Mouse (Mus musculus) telencephalon, adult 2 months (tissue): ENCODE data around the gene Armc8.

Experiments used
- DNase-seq: peaks from one replicate; pipeline ENCODE4 v3.0.0-alpha.2; 2011; ENCODE audit warnings: low read depth, low spot score

Armc8 gene

GRCm38 (mm10) chr9:99499336-99499735 lies 69.4 kb downstream of the Armc8 start:
- DNase-seq: no peak

GRCm38 (mm10) chr9:99492634-99493200 lies 76.0 kb downstream of the Armc8 start:
- no peak for DNase-seq

- no peak for DNase-seq
Observed at GRCm38 (mm10) chr9:99491050-99491449, 77.6 kb downstream of the Armc8 start.

- DNase-seq: no peak
Observed at GRCm38 (mm10) chr9:99487841-99488240, 80.9 kb downstream of the Armc8 start.

- no peak for DNase-seq
Observed at GRCm38 (mm10) chr9:99487126-99487695, 81.5 kb downstream of the Armc8 start.

GRCm38 (mm10) chr9:99485144-99485543 lies 83.6 kb downstream of the Armc8 start:
- DNase-seq: no peak

GRCm38 (mm10) chr9:99484632-99485031 lies 84.1 kb downstream of the Armc8 start:
- DNase-seq: no peak

GRCm38 (mm10) chr9:99483191-99483590 lies 85.5 kb downstream of the Armc8 start:
- no peak for DNase-seq

GRCm38 (mm10) chr9:99480764-99481163 lies 87.9 kb downstream of the Armc8 start:
- DNase-seq: peak; percentile 46

- peak; percentile 55 for DNase-seq
Observed at GRCm38 (mm10) chr9:99479181-99479711, 89.5 kb downstream of the Armc8 start.

GRCm38 (mm10) chr9:99471334-99471733 lies 97.4 kb downstream of the Armc8 start:
- DNase-seq: no peak

GRCm38 (mm10) chr9:99470347-99471092 lies 98.2 kb downstream of the Armc8 start:
- no peak for DNase-seq

- DNase-seq: no peak
Observed at GRCm38 (mm10) chr9:99469681-99470273, 98.9 kb downstream of the Armc8 start.

GRCm38 (mm10) chr9:99468572-99468971 lies 100.1 kb downstream of the Armc8 start:
- DNase-seq: no peak

GRCm38 (mm10) chr9:99464876-99465275 lies 103.8 kb downstream of the Armc8 start:
- no peak for DNase-seq

- DNase-seq: no peak
Observed at GRCm38 (mm10) chr9:99459730-99460129, 109.0 kb downstream of the Armc8 start.

GRCm38 (mm10) chr9:99458529-99459208 lies 110.0 kb downstream of the Armc8 start:
- no peak for DNase-seq

- DNase-seq: no peak
Observed at GRCm38 (mm10) chr9:99454211-99454610, 114.5 kb downstream of the Armc8 start.

- no peak for DNase-seq
Observed at GRCm38 (mm10) chr9:99451161-99451560, 117.5 kb downstream of the Armc8 start, which contains the start of gene Nme9. Gene Nme9, plus strand, starts transcription at chr9:99451475.

- no peak for DNase-seq
Observed at GRCm38 (mm10) chr9:99449886-99450647, 118.6 kb downstream of the Armc8 start.

- DNase-seq: no peak
Observed at GRCm38 (mm10) chr9:99447323-99447722, 121.4 kb downstream of the Armc8 start.
